Mouse (Mus musculus) heart, adult 2 months (tissue): ENCODE data around the gene Gm10961. TPM values are rescaled to one million over a fixed set of nuclear protein-coding genes. Genes with fewer than 3 reads are reported as not detected.

ENCODE experiments used
- DNase-seq, 2 experiments: peaks; one replicate each; pipeline ENCODE4 v3.0.0; 2021
- H3K27ac ChIP-seq: fragments of 200-600 bp; 2 replicates; pipeline ENCODE4 v1.8.1; 2022
- H3K27me3 ChIP-seq: fragments of 200-500 bp; 2 replicates; pipeline ENCODE4 v1.6.1; 2012; ENCODE audit warnings: mild to moderate bottlenecking, low read length, inconsistent platforms, mixed read lengths; ENCODE audit not compliant: control insufficient read depth, insufficient read depth
- H3K36me3 ChIP-seq: fragments of 200-500 bp; 2 replicates; pipeline ENCODE4 v1.6.1; 2012; ENCODE audit warnings: low read length, inconsistent platforms; ENCODE audit not compliant: control insufficient read depth, insufficient read depth
- H3K4me1 ChIP-seq: fragments of 200-500 bp; 2 replicates; pipeline ENCODE4 v1.6.1; 2011; ENCODE audit warnings: low read length; ENCODE audit not compliant: control insufficient read depth, insufficient read depth
- H3K4me3 ChIP-seq: fragments of 200-600 bp; 2 replicates; pipeline ENCODE4 v1.8.1; 2022
- H3K79me2 ChIP-seq: fragments of 200-500 bp; replicated peaks from 2 replicates; pipeline ENCODE4 v1.6.1; 2012; ENCODE audit warnings: mild to moderate bottlenecking, inconsistent platforms, low read length, moderate library complexity, mixed read lengths; ENCODE audit not compliant: control insufficient read depth, insufficient read depth
- H3K9ac ChIP-seq: fragments of 200-500 bp; 2 replicates; pipeline ENCODE4 v1.6.1; 2012; ENCODE audit warnings: low read depth, mild to moderate bottlenecking, control low read depth, inconsistent platforms, low read length, mixed read lengths
- CTCF ChIP-seq: fragments of 200-600 bp; IDR thresholded peaks from 2 replicates; pipeline ENCODE4 v1.8.1; 2022; ENCODE audit warnings: antibody characterized with exemption, mild to moderate bottlenecking, moderate library complexity
- EP300 ChIP-seq: fragments of 200-500 bp; IDR thresholded peaks from 2 replicates; pipeline ENCODE4 v1.6.1; 2011; ENCODE audit warnings: low read depth, low read length, control low read depth; ENCODE audit not compliant: insufficient read depth
- POLR2A ChIP-seq: fragments of 200-500 bp; IDR thresholded peaks from 2 replicates; pipeline ENCODE4 v1.6.1; 2011; ENCODE audit warnings: mild to moderate bottlenecking, low read depth, low read length, control low read depth; ENCODE audit not compliant: insufficient read depth
- WGBS: fragments of 180-500 bp; shearing (Covaris S2); methylation state at CpG from one replicate; pipeline ENCODE4 v1.1.7; 2018; 5-methylcytosine and 5-hydroxymethylcytosine counted together
- intact Hi-C: fragments of 180-260 bp; cut with DNase I; formaldehyde crosslinking; loops from one replicate; pipeline ENCODE4 v1.15.1; 2025
- polyA plus RNA-seq: library from polyadenylated mRNA; depleted of rRNA; stranded (reverse); fragments of >200 nt; gene quantifications from 2 replicates; pipeline ENCODE4 v1.2.3, GENCODE M21; 2012
- total RNA-seq, 2 experiments: library from RNA; stranded (reverse); gene quantifications; 2 replicates each; pipeline ENCODE4 v1.2.3; 2021

Gm10961 gene
- total and polyA plus RNA-seq, 3 experiments: not detected

DNA sequence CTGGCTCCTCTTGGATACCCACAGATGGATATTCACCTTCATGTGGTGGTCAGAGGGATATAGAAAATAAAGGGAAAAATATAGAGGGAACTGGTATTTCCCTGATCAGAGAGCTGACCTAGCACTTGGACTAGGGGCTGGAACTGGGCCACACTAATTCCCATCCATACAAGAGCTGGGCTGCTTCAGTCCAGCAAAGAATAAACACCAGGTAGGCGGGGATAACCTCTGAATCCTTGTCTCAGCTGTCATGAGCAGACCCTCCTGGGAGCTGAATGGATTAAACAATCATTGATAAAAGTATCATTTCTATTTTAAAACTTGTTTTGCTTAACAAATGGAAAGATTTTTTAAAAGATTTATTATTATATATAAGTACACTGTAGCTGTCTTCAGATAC, 39.5 kb upstream of the Gm10961 start:
- intact Hi-C loops: no loop called here
- Histone ChIP-seq H3K9ac (no peak overlapping the region), H3K27ac (no peak overlapping the region), H3K36me3 (no peaks in the 10 kb centered on the region), H3K27me3 (peaks cover 25% of the 10 kb centered on the region), H3K4me1 (peaks cover under 1% of the 10 kb centered on the region; the same call in 1 of the 2 replicates), H3K4me3 (no peak overlapping the region), H3K79me2 (no peaks in the 10 kb centered on the region)
- WGBS: 69% methylated on average over 1 of the region's 1 CpGs
- TF ChIP-seq EP300 (no peak), CTCF (no peak), POLR2A (no peak)
- DNase-seq: no peak

DNA sequence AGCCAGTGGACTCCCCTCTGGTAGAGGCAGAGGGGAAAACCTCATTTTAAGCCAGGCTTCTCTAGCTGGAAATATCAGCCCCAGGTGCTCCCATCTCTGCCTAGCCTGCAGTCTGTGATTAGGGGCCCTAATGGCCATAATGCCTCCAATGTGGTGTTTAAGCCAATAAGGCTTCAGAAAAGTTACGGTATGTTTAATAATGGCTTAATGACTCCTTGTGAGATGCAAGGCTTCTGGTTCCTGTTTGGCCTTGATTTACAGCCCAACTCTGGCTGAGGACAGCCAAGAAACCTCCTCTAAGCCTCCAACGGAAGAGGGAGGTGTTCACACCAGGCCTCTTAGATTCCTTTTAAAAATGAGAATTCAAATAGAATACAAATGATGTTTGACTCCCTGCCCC, 37.5 kb upstream of the Gm10961 start:
- Histone ChIP-seq H3K27me3 (peaks cover 37% of the 10 kb centered on the region), H3K27ac (no peak overlapping the region), H3K79me2 (no peaks in the 10 kb centered on the region), H3K9ac (no peak overlapping the region), H3K4me3 (no peak overlapping the region), H3K4me1 (peaks cover 1% of the 10 kb centered on the region; the same call in 1 of the 2 replicates), H3K36me3 (no peaks in the 10 kb centered on the region)
- no peak for DNase-seq
- WGBS: 71% methylated on average over 2 of the region's 2 CpGs
- no peak for TF ChIP-seq POLR2A
- no peak for TF ChIP-seq EP300
- no peak for TF ChIP-seq CTCF
- intact Hi-C loops: no loop called here

DNA sequence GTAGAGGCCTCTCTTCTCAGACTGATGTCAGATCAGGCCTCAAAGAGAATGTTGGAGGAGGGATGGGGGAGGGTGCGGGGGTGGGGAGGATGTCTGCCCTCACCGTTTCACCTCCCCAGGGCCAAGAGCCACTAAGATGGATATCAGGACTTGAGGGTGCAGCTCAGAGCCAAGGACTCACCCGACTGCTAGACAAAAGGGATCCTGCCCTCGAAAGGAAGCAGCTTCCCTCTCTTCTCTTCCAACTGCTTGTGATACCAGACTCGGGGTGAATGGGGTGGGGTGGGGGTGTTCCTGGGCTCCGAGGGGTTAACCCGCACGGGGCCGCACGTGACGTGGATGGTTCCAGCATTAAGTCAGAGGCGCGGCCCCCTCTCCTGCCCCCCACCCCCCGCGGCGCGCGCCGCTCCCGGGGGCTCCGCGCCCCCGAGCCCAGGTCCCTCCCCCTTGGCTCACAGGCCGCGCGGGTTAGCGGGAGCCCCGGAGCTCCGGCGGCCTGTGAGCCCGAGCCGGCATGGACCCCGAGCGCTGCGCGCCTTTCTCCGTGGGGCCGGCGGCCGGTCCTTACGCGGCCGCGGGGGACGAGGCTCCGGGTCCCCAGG, 36.4 kb upstream of the Gm10961 start, which contains the start of gene Alx3:
Alx3 (plus strand) TSS at position 370 of the 602 bp plus-strand sequence.
- Histone ChIP-seq H3K27me3 (peaks cover 38% of the 10 kb centered on the region), H3K27ac (no peak within 1 kb of the TSS), H3K9ac (no peak within 1 kb of the TSS), H3K4me1 (peaks cover 1% of the 10 kb centered on the region; the same call in 1 of the 2 replicates), H3K36me3 (no peaks in the 10 kb centered on the region), H3K79me2 (no peaks in the 10 kb centered on the region), H3K4me3 (peak within 1 kb of the TSS; percentile 14; the same call in 1 of the 2 replicates)
- TF ChIP-seq POLR2A: no peak
- no peak for TF ChIP-seq EP300
- no peak for TF ChIP-seq CTCF
- 6% methylated on average over 34 of the region's 46 CpGs for WGBS
- DNase-seq: no peak
- intact Hi-C loops: no loop called here

DNA sequence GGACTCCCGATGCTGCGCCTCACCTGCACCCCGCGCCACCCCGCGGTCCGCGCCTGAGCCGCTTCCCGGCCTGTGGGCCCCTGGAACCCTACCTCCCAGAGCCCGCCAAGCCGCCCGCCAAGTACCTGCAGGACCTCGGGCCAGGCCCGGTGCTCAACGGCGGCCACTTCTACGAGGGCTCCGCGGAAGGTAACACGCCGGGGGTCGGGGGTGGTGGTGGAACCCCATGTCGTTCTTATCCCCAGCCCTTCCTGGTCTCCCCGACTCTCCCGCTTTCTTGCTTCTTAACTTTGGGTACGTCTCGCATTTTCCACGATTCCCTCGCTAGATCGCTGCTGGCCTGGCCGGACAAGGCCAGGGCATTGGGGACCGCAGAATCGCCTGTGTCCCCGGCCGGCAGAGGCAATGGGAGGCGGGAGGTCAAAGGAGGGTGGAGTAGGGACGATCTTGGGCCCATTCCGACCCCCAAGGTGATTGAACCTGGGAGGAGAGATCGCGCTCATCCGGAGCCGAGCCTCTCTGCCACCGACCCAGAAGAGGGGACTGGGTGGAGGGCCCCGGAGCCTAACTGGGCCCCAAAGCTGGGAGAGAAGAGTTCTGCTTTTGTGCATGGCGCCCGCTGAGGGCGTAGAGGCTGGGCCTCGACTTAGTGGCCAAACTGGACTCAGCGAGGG, 35.7 kb upstream of the Gm10961 start:
- Histone ChIP-seq H3K36me3 (no peaks in the 10 kb centered on the region), H3K79me2 (no peaks in the 10 kb centered on the region), H3K27ac (no peak overlapping the region), H3K9ac (no peak overlapping the region), H3K27me3 (peaks cover 40% of the 10 kb centered on the region), H3K4me1 (peaks cover 1% of the 10 kb centered on the region; the same call in 1 of the 2 replicates), H3K4me3 (peak overlapping the region; percentile 14; the same call in 1 of the 2 replicates)
- TF ChIP-seq CTCF (no peak), EP300 (no peak), POLR2A (no peak)
- WGBS: 3% methylated on average over 49 of the region's 50 CpGs
- intact Hi-C loops: no loop called here
- DNase-seq: peak in 1 of 2 experiments; percentile 45

DNA sequence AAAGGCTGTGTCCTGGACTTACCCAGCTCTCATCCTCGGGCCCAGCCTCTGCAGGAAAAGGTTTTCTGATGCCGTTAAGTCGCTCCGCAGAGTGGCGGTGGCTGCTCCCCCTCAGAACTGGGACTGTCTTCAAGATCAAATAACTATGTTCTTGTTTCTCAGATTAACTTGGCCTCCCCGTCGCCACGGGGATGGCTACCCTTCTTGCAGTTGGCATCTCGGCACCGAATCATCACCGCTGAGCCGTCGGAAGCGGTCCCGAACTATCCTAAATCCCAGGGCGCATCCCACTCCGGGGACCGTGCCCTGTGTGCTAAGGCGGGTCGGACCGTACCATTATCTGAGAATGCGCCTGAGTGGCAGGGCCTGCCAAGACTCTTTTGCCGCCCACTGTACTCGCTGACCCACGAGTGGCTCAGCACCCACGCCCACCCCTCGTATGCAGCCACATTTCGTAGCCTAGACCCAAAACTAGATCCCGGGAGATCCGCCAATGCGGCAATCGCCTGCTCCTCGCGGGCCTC, 35.1 kb upstream of the Gm10961 start:
- Histone ChIP-seq H3K27me3 (peaks cover 40% of the 10 kb centered on the region), H3K4me1 (peaks cover 1% of the 10 kb centered on the region; the same call in 1 of the 2 replicates), H3K79me2 (no peaks in the 10 kb centered on the region), H3K27ac (no peak overlapping the region), H3K36me3 (no peaks in the 10 kb centered on the region), H3K9ac (no peak overlapping the region), H3K4me3 (no peak overlapping the region)
- no peak for DNase-seq
- no peak for TF ChIP-seq POLR2A
- no peak for TF ChIP-seq EP300
- no peak for TF ChIP-seq CTCF
- intact Hi-C loops: loop anchor here (2.0 kb wide), 1 partner anchor 13 kb away; no protein-coding TSS in a partner anchor
- WGBS: 5% methylated on average over 34 of the region's 34 CpGs

DNA sequence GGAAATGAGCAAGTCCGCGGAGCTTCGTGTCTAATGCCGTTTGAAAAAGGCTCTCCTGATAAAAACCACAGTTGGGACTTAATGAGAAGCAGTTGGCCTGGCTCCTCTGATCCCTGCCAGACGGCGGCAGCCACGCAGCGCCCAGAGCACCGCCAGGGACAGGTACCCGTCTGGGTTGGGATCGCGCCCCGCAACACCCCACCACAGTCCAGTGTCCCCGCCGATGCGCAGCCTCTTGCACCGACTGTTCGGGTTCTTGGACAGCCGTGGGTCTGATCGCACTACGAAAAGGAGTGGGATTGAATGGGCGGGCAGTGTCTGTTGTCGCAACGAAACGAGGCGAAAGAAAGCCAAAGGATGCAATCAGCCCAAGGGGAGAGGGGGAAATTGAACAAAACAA, 34.6 kb upstream of the Gm10961 start:
- peaks cover 1% of the 10 kb centered on the region; the same call in 1 of the 2 replicates for H3K4me1 ChIP-seq
- H3K27ac ChIP-seq: no peak overlapping the region
- 2% methylated on average over 26 of the region's 26 CpGs for WGBS
- TF ChIP-seq EP300 (no peak), POLR2A (no peak), CTCF (no peak)
- no peak overlapping the region for H3K4me3 ChIP-seq
- H3K9ac ChIP-seq: no peak overlapping the region
- peaks cover 40% of the 10 kb centered on the region for H3K27me3 ChIP-seq
- H3K36me3 ChIP-seq: no peaks in the 10 kb centered on the region
- no peaks in the 10 kb centered on the region for H3K79me2 ChIP-seq
- intact Hi-C loops: loop anchor here (2.0 kb wide), 1 partner anchor 14 kb away; no protein-coding TSS in a partner anchor
- DNase-seq: peak; percentile 26 to 59
